Mouse (Mus musculus): ENCODE results near the gene Fcer1a. TPM values are rescaled to one million over a fixed set of nuclear protein-coding genes. Genes with fewer than 3 reads are reported as not detected.
"Not testable (repeated sequence)": the region's sequence is repeated elsewhere in the genome, so short reads cannot be mapped to it uniquely, and the experiment has no call there.

Gene Fcer1a
- under 1 TPM in 1 of 4 experiments, not detected in 3; 0.29 TPM for total RNA-seq (2022)

GRCm38 (mm10) chr1:173227081-173227480 lies at the start of gene Fcer1a:
Fcer1a (minus strand) TSS chr1:173227214.
- no peak for DNase-seq (ENCODE audit: low spot score in 2 of 2)

GRCm38 (mm10) chr1:173265701-173266100 lies 38.7 kb upstream of the Fcer1a start, which contains the start of gene Olfr418:
Olfr418 (plus strand) TSS chr1:173266001.
- DNase-seq (ENCODE audit: low spot score in 2 of 2) = no peak

- no peak for DNase-seq (ENCODE audit: low spot score in 2 of 2)
Measured at GRCm38 (mm10) chr1:173249888-173250287, 22.9 kb upstream of the Fcer1a start.

- not testable (repeated sequence) for DNase-seq (ENCODE audit: low spot score in 2 of 2)
Measured at GRCm38 (mm10) chr1:173237004-173237403, 10.0 kb upstream of the Fcer1a start.

GRCm38 (mm10) chr1:173216481-173216880 lies 10.5 kb downstream of the Fcer1a start:
- no peak for DNase-seq (ENCODE audit: low spot score in 2 of 2)

GRCm38 (mm10) chr1:173212092-173212491 lies 14.9 kb downstream of the Fcer1a start, which contains the start of gene Olfr1404:
Olfr1404 (plus strand) TSS chr1:173212392.
- DNase-seq (ENCODE audit: low spot score in 2 of 2) = no peak

- DNase-seq (ENCODE audit: low spot score in 2 of 2) = no peak
Measured at GRCm38 (mm10) chr1:173197508-173197907, 29.5 kb downstream of the Fcer1a start, which contains the start of gene Olfr218. Olfr218 (plus strand) TSS chr1:173197808.

GRCm38 (mm10) chr1:173196359-173196758 lies 30.7 kb downstream of the Fcer1a start:
- DNase-seq (ENCODE audit: low spot score in 2 of 2) = no peak

- no peak for DNase-seq (ENCODE audit: low spot score in 2 of 2)
Measured at GRCm38 (mm10) chr1:173192059-173192458, 35.0 kb downstream of the Fcer1a start.

- DNase-seq (ENCODE audit: low spot score in 2 of 2) = no peak
Measured at GRCm38 (mm10) chr1:173190540-173190939, 36.5 kb downstream of the Fcer1a start, which contains the start of gene Olfr1406. Olfr1406 (minus strand) TSS chr1:173190640.

GRCm38 (mm10) chr1:173174154-173174842 lies 52.7 kb downstream of the Fcer1a start:
- no peak for DNase-seq (ENCODE audit: low spot score in 2 of 2)

Other genes with a start within 250 kb of the Fcer1a start
- not detected for gene Olfr1408, start 89.8 kb downstream of the Fcer1a start, total RNA-seq (2022)
- gene Olfr1406, start 36.6 kb downstream of the Fcer1a start, total RNA-seq (2022) = not detected
- not detected for gene Olfr218, start 29.4 kb downstream of the Fcer1a start, total RNA-seq (2022)
- gene Olfr1404, start 14.8 kb downstream of the Fcer1a start, total RNA-seq (2022) = not detected
- not detected for gene Olfr418, start 38.8 kb upstream of the Fcer1a start, total RNA-seq (2022)
- not detected for gene Mptx2, start 50.6 kb upstream of the Fcer1a start, total RNA-seq (2022)
- gene Ackr1, start 106.5 kb upstream of the Fcer1a start, total RNA-seq (2022) = 1 to 10 TPM; 1.3 to 2.9 (median 1.9) TPM
- gene Aim2, start 123.7 kb upstream of the Fcer1a start, total RNA-seq (2022) = under 1 TPM in 1 of 4 experiments, not detected in 3; 0.58 TPM
- gene Cadm3, start 140.5 kb upstream of the Fcer1a start, total RNA-seq (2022) = 1 to 10 TPM; 4.2 to 6.8 (median 6.2) TPM

All from gastrocnemius, adult 8-10 months (tissue).